Mouse (Mus musculus): ENCODE data around the gene Fstl5. TPM values are rescaled to one million over a fixed set of nuclear protein-coding genes. Genes with fewer than 3 reads are reported as not detected.

The Fstl5 gene
- total RNA-seq (2014; rRNA removed; ENCODE audit: low replicate concordance) (0.04 TPM in 1 of 2 replicates, not detected in the other), polyA plus RNA-seq (2015; fragmentation: Nextera tagmentation; extraction: Ambion mirVana) (not detected in 2 replicates)

GRCm38 (mm10) chr3:76074060-76074707 lies at the start of gene Fstl5:
TSS of gene Fstl5 (plus strand) at chr3:76074270.
- no peak for TF ChIP-seq CTCF (IDR thresholded peaks at IDR 0.05; ENCODE audit: low read depth)
- no peak for TF ChIP-seq EP300 (IDR thresholded peaks at IDR 0.05; ENCODE audit: low read depth)
- Histone ChIP-seq H3K4me3 (ENCODE audit: low read depth, low read length) (peak within 1 kb of the TSS; percentile 18; the same call in 1 of the 2 replicates), H3K9me3 (replicated peaks; ENCODE audit: control insufficient read depth, low read length) (no peaks in the 10 kb centered on the region), H3K9ac (replicated peaks; ENCODE audit: low read depth, low read length) (no peak within 1 kb of the TSS), H3K27ac (ENCODE audit: low read depth) (no peak within 1 kb of the TSS), H3K36me3 (replicated peaks; ENCODE audit: control insufficient read depth, insufficient read depth, low read length) (no peaks in the 10 kb centered on the region), H3K27me3 (ENCODE audit: control insufficient read depth, insufficient read depth, low read length) (0 out of 2 replicates have a peak, but pooled peaks cover 3% of the 10 kb centered on the region), H3K4me1 (ENCODE audit: control insufficient read depth, insufficient read depth) (0 out of 2 replicates have a peak, but pooled peaks cover 4% of the 10 kb centered on the region), H3K4me2 (ENCODE audit: low read depth, low read length) (peak within 1 kb of the TSS; percentile 44)
- 2% methylated on average over 28 of the region's 28 CpGs for WGBS
- ATAC-seq (ENCODE audit: insufficient read depth, low read depth), result peak; percentile 49; the same call in 1 of the 2 replicates
- peak; percentile 42 for DNase-seq (ENCODE audit: low spot score)

- Histone ChIP-seq H3K4me1 (ENCODE audit: control insufficient read depth, insufficient read depth) (no peaks in the 10 kb centered on the region), H3K36me3 (replicated peaks; ENCODE audit: control insufficient read depth, insufficient read depth, low read length) (no peaks in the 10 kb centered on the region), H3K27me3 (ENCODE audit: control insufficient read depth, insufficient read depth, low read length) (no peaks in the 10 kb centered on the region), H3K9ac (replicated peaks; ENCODE audit: low read depth, low read length) (no peak overlapping the region), H3K4me3 (ENCODE audit: low read depth, low read length) (no peak overlapping the region), H3K9me3 (replicated peaks; ENCODE audit: control insufficient read depth, low read length) (no peaks in the 10 kb centered on the region), H3K4me2 (ENCODE audit: low read depth, low read length) (no peak overlapping the region), H3K27ac (ENCODE audit: low read depth) (no peak overlapping the region)
- no peak for ATAC-seq (ENCODE audit: insufficient read depth, low read depth)
- TF ChIP-seq CTCF (IDR thresholded peaks at IDR 0.05; ENCODE audit: low read depth), result no peak
- no peak for TF ChIP-seq EP300 (IDR thresholded peaks at IDR 0.05; ENCODE audit: low read depth)
- no peak for DNase-seq (ENCODE audit: low spot score)
These were observed 48.5 kb upstream of the Fstl5 start for GRCm38 (mm10) chr3:76025523-76025922.

- Histone ChIP-seq H3K4me3 (ENCODE audit: low read depth, low read length) (no peak overlapping the region), H3K9me3 (replicated peaks; ENCODE audit: control insufficient read depth, low read length) (no peaks in the 10 kb centered on the region), H3K4me2 (ENCODE audit: low read depth, low read length) (no peak overlapping the region), H3K36me3 (replicated peaks; ENCODE audit: control insufficient read depth, insufficient read depth, low read length) (no peaks in the 10 kb centered on the region), H3K27ac (ENCODE audit: low read depth) (no peak overlapping the region), H3K27me3 (ENCODE audit: control insufficient read depth, insufficient read depth, low read length) (no peaks in the 10 kb centered on the region), H3K4me1 (ENCODE audit: control insufficient read depth, insufficient read depth) (no peaks in the 10 kb centered on the region), H3K9ac (replicated peaks; ENCODE audit: low read depth, low read length) (no peak overlapping the region)
- no peak for TF ChIP-seq CTCF (IDR thresholded peaks at IDR 0.05; ENCODE audit: low read depth)
- no peak for TF ChIP-seq EP300 (IDR thresholded peaks at IDR 0.05; ENCODE audit: low read depth)
- no peak for DNase-seq (ENCODE audit: low spot score)
- WGBS, result 52% methylated on average over 3 of the region's 3 CpGs
- no peak for ATAC-seq (ENCODE audit: insufficient read depth, low read depth)
These were observed 22.9 kb upstream of the Fstl5 start for GRCm38 (mm10) chr3:76051124-76051523.

GRCm38 (mm10) chr3:76061996-76062395 lies 12.1 kb upstream of the Fstl5 start:
- Histone ChIP-seq H3K27ac (ENCODE audit: low read depth) (no peak overlapping the region), H3K36me3 (replicated peaks; ENCODE audit: control insufficient read depth, insufficient read depth, low read length) (no peaks in the 10 kb centered on the region), H3K9me3 (replicated peaks; ENCODE audit: control insufficient read depth, low read length) (no peaks in the 10 kb centered on the region), H3K4me1 (ENCODE audit: control insufficient read depth, insufficient read depth) (no peaks in the 10 kb centered on the region), H3K9ac (replicated peaks; ENCODE audit: low read depth, low read length) (no peak overlapping the region), H3K27me3 (ENCODE audit: control insufficient read depth, insufficient read depth, low read length) (no peaks in the 10 kb centered on the region), H3K4me2 (ENCODE audit: low read depth, low read length) (no peak overlapping the region), H3K4me3 (ENCODE audit: low read depth, low read length) (no peak overlapping the region)
- WGBS, result 52% methylated on average over 1 of the region's 1 CpGs
- DNase-seq (ENCODE audit: low spot score) (no peak), ATAC-seq (ENCODE audit: insufficient read depth, low read depth) (no peak)
- TF ChIP-seq CTCF (IDR thresholded peaks at IDR 0.05; ENCODE audit: low read depth) (no peak), EP300 (IDR thresholded peaks at IDR 0.05; ENCODE audit: low read depth) (no peak)

GRCm38 (mm10) chr3:76067920-76068319 lies 6.2 kb upstream of the Fstl5 start:
- Histone ChIP-seq H3K4me1 (ENCODE audit: control insufficient read depth, insufficient read depth) (no peaks in the 10 kb centered on the region), H3K36me3 (replicated peaks; ENCODE audit: control insufficient read depth, insufficient read depth, low read length) (no peaks in the 10 kb centered on the region), H3K9ac (replicated peaks; ENCODE audit: low read depth, low read length) (no peak overlapping the region), H3K27ac (ENCODE audit: low read depth) (no peak overlapping the region), H3K9me3 (replicated peaks; ENCODE audit: control insufficient read depth, low read length) (no peaks in the 10 kb centered on the region), H3K4me2 (ENCODE audit: low read depth, low read length) (no peak overlapping the region), H3K4me3 (ENCODE audit: low read depth, low read length) (no peak overlapping the region), H3K27me3 (ENCODE audit: control insufficient read depth, insufficient read depth, low read length) (no peaks in the 10 kb centered on the region)
- peak; percentile 51 for DNase-seq (ENCODE audit: low spot score)
- TF ChIP-seq CTCF (IDR thresholded peaks at IDR 0.05; ENCODE audit: low read depth) (peak; percentile 92), EP300 (IDR thresholded peaks at IDR 0.05; ENCODE audit: low read depth) (no peak)
- no peak for ATAC-seq (ENCODE audit: insufficient read depth, low read depth)
- 2% methylated on average over 3 of the region's 3 CpGs for WGBS

All from heart, postnatal 0 days (tissue).